Mouse (Mus musculus) embryonic fibroblast, embryonic 13.5 days (primary cell): ENCODE measurements around the gene Hipk1. TPM values are rescaled to one million over a fixed set of nuclear protein-coding genes. Genes with fewer than 3 reads are reported as not detected.

ENCODE experiments used
- H3K27ac ChIP-seq: 2 replicates; pipeline ENCODE4 v1.5.1; 2012; ENCODE audit warnings: low read length, control low read depth, inconsistent platforms; ENCODE audit not compliant: insufficient read depth
- H3K4me1 ChIP-seq: 2 replicates; pipeline ENCODE4 v1.6.1; 2011; ENCODE audit warnings: low read length; ENCODE audit not compliant: control insufficient read depth, insufficient read depth
- H3K4me3 ChIP-seq: 2 replicates; pipeline ENCODE4 v1.5.1; 2011; ENCODE audit warnings: mild to moderate bottlenecking, control low read depth, low read length; ENCODE audit not compliant: insufficient read depth
- CTCF ChIP-seq: IDR thresholded peaks from 2 replicates; pipeline ENCODE4 v1.5.1; 2011; ENCODE audit warnings: mild to moderate bottlenecking, control low read depth, low read length, moderate library complexity, borderline replicate concordance; ENCODE audit not compliant: insufficient read depth
- POLR2A ChIP-seq: IDR thresholded peaks from 2 replicates; pipeline ENCODE4 v1.6.1; 2011; ENCODE audit warnings: low read depth, mild to moderate bottlenecking, control low read depth, low read length, moderate library complexity
- polyA plus RNA-seq: library from polyadenylated mRNA; stranded (reverse); fragments of >200 nt; gene quantifications from 2 replicates; pipeline ENCODE4 v1.2.4, GENCODE M21; 2011; ENCODE audit warnings: low read depth; ENCODE audit not compliant: missing spikeins, insufficient read length

Gene Hipk1
- polyA plus RNA-seq, 1 experiment, result 56.2 TPM

DNA sequence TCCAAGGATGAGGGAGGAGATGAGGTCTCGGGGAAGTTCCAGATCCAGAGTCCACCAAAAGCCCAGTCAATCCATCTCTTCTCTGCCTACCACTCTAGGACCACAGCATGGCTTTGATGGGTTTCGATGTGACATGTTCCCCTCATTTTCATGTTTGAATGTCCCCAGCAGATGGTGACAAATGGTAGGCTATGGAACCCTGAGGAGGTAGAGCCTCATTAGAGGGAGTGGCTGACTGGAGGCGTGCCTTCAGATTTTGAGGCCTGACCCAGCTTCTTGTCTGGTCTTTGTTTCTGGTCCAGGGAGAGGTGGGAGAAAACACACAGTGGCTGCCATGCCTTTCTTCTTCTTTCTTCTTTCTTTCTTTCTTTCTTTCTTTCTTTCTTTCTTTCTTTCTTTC lies 100.9 kb downstream of the Hipk1 start:
- H3K4me1 ChIP-seq, result no peaks in the 10 kb centered on the region
- TF ChIP-seq POLR2A (no peak), CTCF (no peak)
- H3K4me3 ChIP-seq, result no peak overlapping the region
- no peak overlapping the region for H3K27ac ChIP-seq

Other genes with a start within 250 kb of the Hipk1 start
- 0.32 TPM in 1 of 2 replicates, not detected in the other for gene Syt6, start 216.3 kb downstream of the Hipk1 start, polyA plus RNA-seq
- 3.7 and 4.0 TPM in 2 replicates for gene Atg4a-ps, start 145.5 kb downstream of the Hipk1 start, polyA plus RNA-seq
- 29.8 and 60.5 TPM in 2 replicates for gene Olfml3, start 53.6 kb downstream of the Hipk1 start, polyA plus RNA-seq
- gene Gm10964, start 52.2 kb downstream of the Hipk1 start, polyA plus RNA-seq, result not detected in 2 replicates
- gene Dclre1b, start 17.9 kb upstream of the Hipk1 start, polyA plus RNA-seq, result 8.0 and 10.1 TPM in 2 replicates
- 15.4 and 16.4 TPM in 2 replicates for gene Ap4b1, start 18.0 kb upstream of the Hipk1 start, polyA plus RNA-seq
- not detected in 2 replicates for gene Gm43064, start 18.0 kb upstream of the Hipk1 start, polyA plus RNA-seq
- gene Bcl2l15, start 41.0 kb upstream of the Hipk1 start, polyA plus RNA-seq, result not detected in 2 replicates
- 0.28 and 0.62 TPM in 2 replicates for gene Ptpn22, start 68.2 kb upstream of the Hipk1 start, polyA plus RNA-seq
- gene Rsbn1, start 122.6 kb upstream of the Hipk1 start, polyA plus RNA-seq, result 10.1 and 11.9 TPM in 2 replicates
- 47.7 and 53.1 TPM in 2 replicates for gene Phtf1, start 176.5 kb upstream of the Hipk1 start, polyA plus RNA-seq